Mouse (Mus musculus) hindbrain, embryonic 14.5 days (tissue): ENCODE measurements around the gene Dnmt1. TPM values are rescaled to one million over a fixed set of nuclear protein-coding genes. Genes with fewer than 3 reads are reported as not detected.

Experiments
- ATAC-seq: fragments of 200-750 bp; cut with Nextera tagmentation; 2 replicates; pipeline ENCODE4 v1.8.0; 2017; ENCODE audit warnings: moderate number of reproducible peaks, mild to moderate bottlenecking, moderate TSS enrichment, moderate library complexity; ENCODE audit not compliant: low FRiP score
- DNase-seq: peaks from one replicate; pipeline ENCODE4 v3.0.0-alpha.2; 2015; ENCODE audit warnings: low spot score
- H3K27ac ChIP-seq: fragments of 300-500 bp; sonication (generic); 2 replicates; pipeline ENCODE4 v1.5.1; 2014; ENCODE audit warnings: mild to moderate bottlenecking, moderate library complexity
- H3K27me3 ChIP-seq: fragments of 300-500 bp; sonication (generic); 2 replicates; pipeline ENCODE4 v1.6.1; 2014; ENCODE audit warnings: mild to moderate bottlenecking, low read length, mixed read lengths; ENCODE audit not compliant: control insufficient read depth, insufficient read depth
- H3K36me3 ChIP-seq: fragments of 300-500 bp; sonication (generic); replicated peaks from 2 replicates; pipeline ENCODE4 v1.6.1; 2014; ENCODE audit not compliant: control insufficient read depth, insufficient read depth
- H3K4me1 ChIP-seq: fragments of 300-500 bp; sonication (generic); replicated peaks from 2 replicates; pipeline ENCODE4 v1.6.1; 2014; ENCODE audit warnings: antibody characterized with exemption, low read length, mixed read lengths; ENCODE audit not compliant: control insufficient read depth, insufficient read depth
- H3K4me2 ChIP-seq: fragments of 300-500 bp; sonication (generic); replicated peaks from 2 replicates; pipeline ENCODE4 v1.6.1; 2014; ENCODE audit warnings: mild to moderate bottlenecking, moderate library complexity
- H3K4me3 ChIP-seq: fragments of 300-500 bp; sonication (generic); replicated peaks from 2 replicates; pipeline ENCODE4 v1.5.1; 2014; ENCODE audit warnings: mild to moderate bottlenecking, low read length
- H3K9ac ChIP-seq: fragments of 300-500 bp; sonication (generic); 2 replicates; pipeline ENCODE4 v1.6.1; 2014
- H3K9me3 ChIP-seq: fragments of 300-500 bp; sonication (generic); 2 replicates; pipeline ENCODE4 v1.6.1; 2016; ENCODE audit warnings: low read length; ENCODE audit not compliant: control insufficient read depth
- WGBS: fragments of 180-500 bp; shearing (Covaris S2); extraction: QIAGEN DNeasy Blood & Tissue Kit; methylation state at CpG from one replicate; pipeline ENCODE4 v1.1.7; 2014; 5-methylcytosine and 5-hydroxymethylcytosine counted together
- polyA plus RNA-seq: library from polyadenylated mRNA; unstranded; fragments of >200 nt; fragmentation: Nextera tagmentation; extraction: Ambion mirVana; gene quantifications from 2 replicates; pipeline ENCODE4 v1.2.1, GENCODE M21; 2014

Gene Dnmt1
- polyA plus RNA-seq, 1 experiment from 2014 or later, result 37.8 TPM

- Histone ChIP-seq H3K36me3 (peaks cover 3% of the 10 kb centered on the region; the same call in 1 of the 2 replicates), H3K4me2 (peak overlapping the region; percentile 94), H3K27ac (0 out of 2 replicates have a peak overlapping the region, but pooled peaks have one; percentile 90), H3K9me3 (no peaks in the 10 kb centered on the region), H3K9ac (peak overlapping the region; percentile 80), H3K27me3 (no peaks in the 10 kb centered on the region), H3K4me3 (peak overlapping the region; percentile 81), H3K4me1 (peaks cover 11% of the 10 kb centered on the region)
- ATAC-seq (no peak), DNase-seq (no peak)
- 21% methylated on average over 14 of the region's 14 CpGs for WGBS
Measured at GRCm38 (mm10) chr9:20951441-20951840, 8.2 kb downstream of the Dnmt1 start.

GRCm38 (mm10) chr9:20950419-20950818 lies 9.3 kb downstream of the Dnmt1 start:
- Histone ChIP-seq H3K4me2 (0 out of 2 replicates have a peak overlapping the region, but pooled peaks have one; percentile 94), H3K4me3 (no peak overlapping the region), H3K27ac (no peak overlapping the region), H3K9me3 (no peaks in the 10 kb centered on the region), H3K4me1 (peaks cover 11% of the 10 kb centered on the region), H3K36me3 (peaks cover 5% of the 10 kb centered on the region; the same call in 1 of the 2 replicates), H3K9ac (no peak overlapping the region), H3K27me3 (no peaks in the 10 kb centered on the region)
- DNase-seq (no peak), ATAC-seq (no peak)

GRCm38 (mm10) chr9:20946066-20946880 lies 13.4 kb downstream of the Dnmt1 start:
- DNase-seq, result no peak
- Histone ChIP-seq H3K27me3 (no peaks in the 10 kb centered on the region), H3K36me3 (peaks cover 13% of the 10 kb centered on the region), H3K9me3 (no peaks in the 10 kb centered on the region), H3K9ac (no peak overlapping the region), H3K4me3 (no peak overlapping the region), H3K4me2 (no peak overlapping the region), H3K4me1 (peaks cover 6% of the 10 kb centered on the region), H3K27ac (no peak overlapping the region)
- no peak for ATAC-seq
- 85% methylated on average over 16 of the region's 16 CpGs for WGBS

DNA sequence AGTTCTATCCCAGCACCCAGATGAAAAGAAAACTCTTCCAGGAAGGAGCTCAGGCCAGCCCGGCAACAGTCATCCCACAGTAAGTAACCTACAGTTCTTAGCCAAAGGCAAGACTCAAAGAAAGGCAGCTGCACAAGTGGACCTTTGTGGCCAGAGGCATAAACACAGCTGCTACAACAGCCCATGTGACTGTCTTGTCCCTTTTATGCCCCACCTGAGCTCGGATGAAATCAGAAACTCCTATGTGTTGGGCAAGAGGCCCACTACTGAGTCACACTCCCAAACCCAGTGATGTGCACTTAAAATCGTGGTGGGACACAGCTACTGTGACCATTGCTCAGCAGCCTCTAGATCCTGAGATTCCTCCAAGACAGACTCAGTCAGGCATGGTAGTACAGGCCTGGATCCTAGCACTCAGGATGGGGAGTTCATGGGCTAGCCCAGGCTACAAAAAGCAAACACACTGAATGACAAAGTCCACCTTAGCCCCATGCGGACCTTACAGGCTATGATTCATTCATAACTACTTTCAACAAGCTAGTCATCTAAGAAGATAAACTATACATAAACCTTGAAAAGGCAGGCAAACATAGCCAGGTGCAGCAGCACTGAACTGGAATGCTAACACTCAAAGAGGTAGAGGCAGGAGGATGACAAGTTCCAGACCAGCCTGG lies 14.9 kb downstream of the Dnmt1 start:
- 77% methylated on average over 4 of the region's 4 CpGs for WGBS
- no peak overlapping the region for H3K4me2 ChIP-seq
- H3K9ac ChIP-seq, result no peak overlapping the region
- H3K27me3 ChIP-seq, result no peaks in the 10 kb centered on the region
- no peak overlapping the region for H3K27ac ChIP-seq
- H3K4me3 ChIP-seq, result no peak overlapping the region
- DNase-seq (no peak), ATAC-seq (no peak)
- no peaks in the 10 kb centered on the region for H3K4me1 ChIP-seq
- H3K36me3 ChIP-seq, result peaks cover 27% of the 10 kb centered on the region
- no peaks in the 10 kb centered on the region for H3K9me3 ChIP-seq

- no peak for DNase-seq
Measured at GRCm38 (mm10) chr9:20943911-20944310, 15.8 kb downstream of the Dnmt1 start.

DNA sequence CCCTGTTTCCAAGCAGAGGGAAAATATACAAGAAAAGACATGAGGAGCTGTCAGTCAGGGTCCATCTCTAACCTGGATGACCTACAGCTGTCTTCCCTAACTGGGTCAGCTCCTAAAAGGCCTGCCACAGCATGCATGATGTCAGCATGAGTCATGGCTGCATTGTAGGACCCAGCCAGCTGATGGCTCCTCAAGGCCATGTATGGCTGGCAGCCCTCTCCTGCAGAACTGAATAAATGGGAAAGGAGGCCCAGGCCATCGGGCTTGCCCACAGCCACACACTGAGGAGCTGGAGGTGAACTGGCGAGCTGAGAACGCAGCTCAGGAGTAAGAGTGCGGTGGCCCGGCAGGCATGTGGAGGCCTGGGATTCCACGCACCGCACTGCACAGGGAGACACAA lies 16.3 kb downstream of the Dnmt1 start:
- peaks cover 41% of the 10 kb centered on the region for H3K36me3 ChIP-seq
- no peak overlapping the region for H3K9ac ChIP-seq
- no peaks in the 10 kb centered on the region for H3K4me1 ChIP-seq
- 93% methylated on average over 7 of the region's 7 CpGs for WGBS
- ATAC-seq (no peak), DNase-seq (no peak)
- H3K27ac ChIP-seq, result no peak overlapping the region
- no peaks in the 10 kb centered on the region for H3K27me3 ChIP-seq
- H3K9me3 ChIP-seq, result no peaks in the 10 kb centered on the region
- H3K4me3 ChIP-seq, result no peak overlapping the region
- no peak overlapping the region for H3K4me2 ChIP-seq

More at GRCm38 (mm10) chr9:20943911-20944310, 15.8 kb downstream of the Dnmt1 start:
- no peaks in the 10 kb centered on the region for H3K4me1 ChIP-seq
- no peak overlapping the region for H3K27ac ChIP-seq
- no peaks in the 10 kb centered on the region for H3K9me3 ChIP-seq
- no peak overlapping the region for H3K9ac ChIP-seq
- no peak for ATAC-seq
- WGBS, result 21% methylated on average over 2 of the region's 2 CpGs
- H3K27me3 ChIP-seq, result no peaks in the 10 kb centered on the region
- peaks cover 36% of the 10 kb centered on the region for H3K36me3 ChIP-seq
- no peak overlapping the region for H3K4me2 ChIP-seq
- H3K4me3 ChIP-seq, result no peak overlapping the region

- no peaks in the 10 kb centered on the region for H3K4me1 ChIP-seq
- H3K27ac ChIP-seq, result no peak overlapping the region
- H3K27me3 ChIP-seq, result no peaks in the 10 kb centered on the region
- H3K4me3 ChIP-seq, result no peak overlapping the region
- H3K9me3 ChIP-seq, result no peaks in the 10 kb centered on the region
- no peak overlapping the region for H3K4me2 ChIP-seq
- H3K36me3 ChIP-seq, result peaks cover 99% of the 10 kb centered on the region
- WGBS, result 95% methylated on average over 3 of the region's 3 CpGs
- ATAC-seq (no peak), DNase-seq (no peak)
- H3K9ac ChIP-seq, result no peak overlapping the region
Measured at GRCm38 (mm10) chr9:20923258-20923657, 36.4 kb downstream of the Dnmt1 start.

DNA sequence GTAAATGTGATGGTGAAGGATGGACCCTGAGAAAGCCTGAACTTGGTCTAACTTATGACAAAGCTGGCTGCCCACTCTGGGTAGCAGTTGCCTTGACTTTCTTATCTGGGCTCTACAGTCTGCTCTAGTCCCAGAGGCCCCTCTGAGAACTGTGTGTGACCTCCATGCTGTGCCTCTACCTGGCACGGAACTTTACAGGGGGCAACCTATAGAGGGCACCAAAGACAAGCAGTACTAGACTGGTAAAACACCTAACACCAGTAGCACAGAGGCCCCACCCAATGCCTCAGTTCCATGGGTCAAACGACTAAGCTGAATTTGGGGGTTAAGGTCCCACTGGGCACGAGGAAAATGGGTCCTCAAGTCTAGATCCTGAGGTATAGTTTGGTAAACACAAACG lies 43.5 kb downstream of the Dnmt1 start:
- no peaks in the 10 kb centered on the region for H3K4me1 ChIP-seq
- no peak overlapping the region for H3K9ac ChIP-seq
- ATAC-seq (no peak), DNase-seq (no peak)
- H3K27ac ChIP-seq, result no peak overlapping the region
- no peak overlapping the region for H3K4me3 ChIP-seq
- H3K36me3 ChIP-seq, result peaks cover 100% of the 10 kb centered on the region
- H3K4me2 ChIP-seq, result no peak overlapping the region
- H3K27me3 ChIP-seq, result no peaks in the 10 kb centered on the region
- 82% methylated on average over 4 of the region's 4 CpGs for WGBS
- no peaks in the 10 kb centered on the region for H3K9me3 ChIP-seq

DNA sequence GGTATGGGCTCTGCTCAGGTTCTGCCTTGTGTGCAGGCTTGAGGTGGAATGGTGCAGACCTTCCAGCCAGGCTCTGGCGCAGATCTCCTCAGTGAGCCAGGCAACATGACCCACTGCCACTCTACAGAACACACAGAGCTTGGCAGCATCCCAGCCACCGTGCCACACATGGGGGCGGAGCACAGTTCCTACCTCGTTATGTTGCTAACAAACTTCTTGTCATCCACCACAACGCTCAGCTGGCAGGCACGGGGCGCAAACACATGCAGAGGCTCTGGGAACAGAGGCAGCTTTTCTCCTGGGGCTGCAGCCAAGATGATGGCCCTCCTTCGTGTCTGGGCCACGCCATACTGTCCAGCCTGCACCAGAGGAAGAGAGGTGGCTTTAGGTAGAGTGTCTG lies 49.7 kb downstream of the Dnmt1 start:
- no peak overlapping the region for H3K27ac ChIP-seq
- DNase-seq (no peak), ATAC-seq (no peak)
- H3K36me3 ChIP-seq, result peaks cover 100% of the 10 kb centered on the region
- WGBS, result 90% methylated on average over 9 of the region's 9 CpGs
- H3K27me3 ChIP-seq, result no peaks in the 10 kb centered on the region
- H3K9ac ChIP-seq, result no peak overlapping the region
- no peaks in the 10 kb centered on the region for H3K4me1 ChIP-seq
- H3K4me3 ChIP-seq, result no peak overlapping the region
- no peak overlapping the region for H3K4me2 ChIP-seq
- H3K9me3 ChIP-seq, result no peaks in the 10 kb centered on the region
